Mouse (Mus musculus) adrenal gland, postnatal 10 days (tissue): ENCODE measurements around the gene Shmt1. TPM values are rescaled to one million over a fixed set of nuclear protein-coding genes. Genes with fewer than 3 reads are reported as not detected.
A peak's percentile ranks its signal among the peaks of the same experiment; 100 is the strongest.

ENCODE experiments used
- DNase-seq: peaks from one replicate; pipeline ENCODE4 v3.0.0; 2021; ENCODE audit warnings: mixed read lengths
- total RNA-seq, 2 experiments: library from RNA; stranded (reverse); gene quantifications; 2 replicates each; pipeline ENCODE4 v1.2.3; 2021

Gene Shmt1
- total RNA-seq, 2 experiments from 2014 or later = 89.0 to 103 TPM

- DNase-seq = no peak
Measured at GRCm38 (mm10) chr11:60796342-60796741, 15.2 kb downstream of the Shmt1 start.

- DNase-seq = no peak
Measured at GRCm38 (mm10) chr11:60790472-60790871, 21.0 kb downstream of the Shmt1 start.

- no peak for DNase-seq
Measured at GRCm38 (mm10) chr11:60787595-60787994, 23.9 kb downstream of the Shmt1 start.

DNA sequence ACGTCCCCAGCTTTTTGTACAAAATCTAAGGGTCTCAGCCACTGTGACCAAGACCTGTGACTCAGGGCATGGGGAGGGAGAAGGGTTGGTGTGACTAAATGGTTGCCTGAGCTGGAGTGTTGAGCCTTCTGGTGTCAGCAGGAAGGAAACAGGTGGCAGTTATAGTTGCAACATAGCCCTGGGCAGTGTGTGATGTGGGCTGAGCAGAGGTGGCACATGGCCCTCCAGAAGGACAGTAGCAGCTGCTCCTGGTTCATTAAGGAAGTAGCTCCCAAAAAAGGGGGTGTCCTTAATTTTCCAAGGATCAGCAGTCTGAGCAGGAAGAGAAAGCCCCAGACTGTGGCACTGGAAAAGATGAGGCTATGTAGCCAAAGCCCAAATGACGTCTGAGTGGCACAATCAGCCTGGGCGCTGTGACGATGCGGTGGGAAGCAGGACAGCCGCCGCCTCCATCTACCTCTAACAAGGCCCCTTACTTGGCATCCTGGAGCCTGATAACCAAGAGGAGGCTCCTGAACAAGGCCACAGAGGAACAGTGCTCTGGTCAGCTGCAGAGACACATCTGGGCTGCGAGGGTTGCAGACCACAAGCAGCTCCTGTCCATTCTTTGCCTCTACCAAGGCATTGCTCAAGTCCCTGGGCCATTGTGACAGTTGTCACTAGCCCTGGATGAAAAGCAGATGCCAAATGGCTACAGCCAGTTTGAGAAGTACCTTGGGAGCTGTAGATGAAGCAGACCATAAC is 27.2 kb downstream of the Shmt1 start:
- no peak for DNase-seq

DNA sequence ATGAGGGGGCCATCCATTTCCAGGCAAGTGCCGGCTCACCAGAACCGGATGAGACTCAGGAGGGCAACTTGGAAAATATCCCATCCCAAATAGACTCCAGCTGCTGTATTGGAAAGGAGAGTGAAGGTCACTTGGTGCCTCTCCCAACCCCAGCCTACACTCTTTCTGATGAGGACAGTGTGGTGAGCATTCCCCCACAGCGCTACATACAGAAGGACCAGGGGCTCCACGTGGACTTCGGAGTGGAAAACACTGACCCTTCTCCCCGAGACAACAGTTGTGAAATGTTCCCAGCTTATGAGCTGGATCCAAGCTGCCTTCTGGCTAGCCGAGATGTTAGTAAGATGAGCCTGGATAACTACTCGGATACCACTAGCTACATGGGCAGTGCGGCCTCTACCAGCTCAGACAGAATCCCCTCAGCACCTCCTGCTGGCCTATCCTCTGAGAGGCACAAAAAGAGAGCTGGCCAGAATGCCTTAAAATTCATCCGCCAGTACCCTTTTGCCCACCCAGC is 31.8 kb downstream of the Shmt1 start:
- no peak for DNase-seq

DNA sequence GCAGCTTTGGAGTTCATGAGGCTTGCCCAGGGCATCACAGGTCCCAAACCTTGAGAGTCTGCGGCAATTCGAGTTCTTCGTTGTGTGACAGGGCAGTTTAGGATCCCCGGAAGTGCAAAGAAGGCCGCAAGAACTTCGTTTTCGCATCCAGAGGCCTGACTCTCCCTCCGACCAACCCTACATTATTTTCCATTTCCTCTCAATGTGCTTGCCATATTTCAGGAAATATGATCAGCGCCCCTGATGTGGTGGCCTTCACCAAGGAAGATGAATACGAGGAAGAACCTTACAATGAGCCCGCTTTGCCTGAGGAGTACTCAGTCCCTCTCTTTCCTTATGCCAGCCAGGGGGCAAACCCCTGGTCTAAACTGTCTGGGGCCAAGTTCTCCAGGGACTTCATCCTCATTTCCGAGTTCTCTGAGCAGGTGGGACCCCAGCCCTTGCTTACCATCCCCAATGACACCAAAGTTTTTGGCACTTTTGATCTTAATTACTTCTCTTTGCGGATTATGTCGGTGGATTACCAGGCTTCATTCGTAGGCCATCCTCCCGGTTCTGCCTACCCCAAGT is 33.6 kb downstream of the Shmt1 start:
- DNase-seq = no peak

GRCm38 (mm10) chr11:60776829-60777740 is 34.4 kb downstream of the Shmt1 start, which contains the start of the genes Top3a and Smcr8:
Gene Top3a, minus strand, starts transcription at chr11:60777365.
Gene Smcr8, plus strand, starts transcription at chr11:60777524.
- peak; percentile 87 for DNase-seq

- no peak for DNase-seq
Measured at GRCm38 (mm10) chr11:60776107-60776828, 35.2 kb downstream of the Shmt1 start.

DNA sequence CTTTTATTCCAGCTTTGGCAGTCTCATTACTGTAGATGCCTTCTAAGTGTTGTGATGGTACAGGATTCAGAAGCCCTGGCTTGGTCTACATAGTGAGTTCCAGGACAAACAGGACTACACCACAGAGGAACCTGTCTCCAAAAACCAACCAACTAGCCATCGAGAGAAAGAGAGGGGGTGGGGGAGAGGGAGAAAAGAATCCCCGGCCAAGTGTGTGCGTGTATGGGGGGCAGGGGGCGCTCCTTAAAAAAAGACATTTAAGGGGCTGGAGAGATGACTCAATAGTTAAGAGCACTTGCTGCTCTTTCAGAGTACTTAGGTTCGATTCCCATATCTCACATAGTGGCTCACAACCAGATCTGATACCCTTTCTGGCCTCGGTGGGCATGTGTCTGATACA is 35.9 kb downstream of the Shmt1 start:
- DNase-seq = no peak

GRCm38 (mm10) chr11:60774841-60775240 is 36.7 kb downstream of the Shmt1 start:
- no peak for DNase-seq

DNA sequence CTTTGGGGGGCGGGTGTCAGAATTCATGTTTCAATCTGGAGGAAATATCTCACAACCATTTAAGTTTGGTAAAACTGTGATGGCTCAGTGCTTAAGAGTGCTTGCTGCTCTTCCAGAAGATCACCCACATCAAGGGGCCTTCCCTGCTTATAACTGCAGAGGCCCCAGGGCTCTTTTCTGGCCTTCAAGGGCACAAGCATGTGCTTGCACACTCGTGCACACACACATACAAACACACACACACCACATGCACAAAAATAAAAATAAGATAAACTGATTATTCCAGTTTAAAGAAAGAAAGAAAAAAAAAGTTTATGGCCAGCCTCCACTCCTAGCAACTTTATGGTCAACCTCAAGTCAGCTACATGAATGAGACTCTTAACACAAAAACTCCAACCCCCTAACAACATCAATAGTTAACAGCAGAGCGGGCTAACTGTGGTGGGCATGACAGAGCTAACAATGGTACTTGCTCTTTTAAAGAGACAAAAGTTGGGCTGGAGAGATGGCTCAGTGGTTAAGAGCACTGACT is 37.3 kb downstream of the Shmt1 start:
- DNase-seq = no peak

- no peak for DNase-seq
Measured at GRCm38 (mm10) chr11:60772161-60772560, 39.4 kb downstream of the Shmt1 start.

GRCm38 (mm10) chr11:60770776-60771175 is 40.7 kb downstream of the Shmt1 start:
- DNase-seq = no peak

DNA sequence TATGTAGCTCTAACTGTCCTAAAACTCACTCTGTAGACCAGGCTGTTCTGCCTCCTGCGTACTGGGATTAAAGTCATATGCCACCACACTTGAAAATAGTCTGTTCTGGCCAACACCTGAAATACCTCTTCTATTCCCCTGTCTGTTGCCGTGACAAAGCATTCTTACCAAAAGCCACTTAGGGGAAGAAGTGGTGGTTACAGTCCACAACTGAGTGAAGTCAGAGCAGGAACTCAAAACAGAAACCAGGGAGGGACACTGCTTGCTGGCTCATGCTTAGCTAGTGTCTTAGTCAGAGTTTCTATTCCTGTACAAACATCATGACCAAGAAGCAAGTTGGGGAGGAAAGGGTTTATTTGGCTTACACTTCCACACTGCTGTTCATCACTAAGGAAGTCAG is 42.2 kb downstream of the Shmt1 start:
- DNase-seq = no peak

GRCm38 (mm10) chr11:60766969-60767368 is 44.5 kb downstream of the Shmt1 start:
- DNase-seq = no peak

DNA sequence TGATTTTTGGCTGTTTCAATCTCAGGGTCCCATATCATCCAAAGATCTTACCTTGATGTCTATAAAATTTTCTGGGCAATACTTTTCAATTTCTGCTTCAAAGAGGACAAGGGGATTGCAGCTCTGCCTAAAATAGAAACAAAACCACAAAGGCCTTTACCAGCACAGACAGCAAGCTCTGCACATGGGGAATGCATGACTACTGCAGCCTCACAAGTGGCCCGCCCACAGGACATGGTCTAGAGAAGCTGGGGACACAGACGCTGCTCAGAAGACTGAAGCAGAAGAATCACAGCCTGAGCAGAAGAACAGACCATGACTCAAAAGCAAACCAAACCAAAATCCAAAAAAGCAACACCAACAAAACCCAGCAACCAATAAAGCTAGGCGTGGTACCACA is 49.8 kb downstream of the Shmt1 start:
- no peak for DNase-seq

DNA sequence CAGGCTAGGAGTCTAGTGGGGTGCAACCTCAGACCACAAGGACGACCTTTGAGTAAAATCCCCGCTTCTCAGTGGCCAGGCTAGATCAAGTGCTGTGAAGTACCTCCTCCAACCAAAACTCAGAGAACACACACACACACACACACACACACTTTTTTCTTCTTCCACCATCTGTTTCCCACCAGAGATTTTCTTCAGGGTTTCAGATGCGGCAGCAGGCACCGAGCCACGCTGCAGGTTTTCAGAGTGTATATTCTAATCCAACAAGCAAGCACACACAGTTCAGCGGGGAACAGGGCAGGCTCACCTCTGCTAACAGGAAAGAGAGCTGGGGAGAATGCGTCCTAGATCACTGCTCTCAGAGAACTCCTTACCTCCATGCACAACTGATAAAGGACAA is 55.9 kb downstream of the Shmt1 start:
- no peak for DNase-seq

GRCm38 (mm10) chr11:60740321-60740720 is 71.2 kb downstream of the Shmt1 start:
- DNase-seq = no peak
